Mouse (Mus musculus) testis, adult 2 months (tissue): ENCODE measurements around the gene Mat1a. TPM values are rescaled to one million over a fixed set of nuclear protein-coding genes. Genes with fewer than 3 reads are reported as not detected.
A peak's percentile ranks its signal among the peaks of the same experiment; 100 is the strongest.

Experiments used
- H3K27ac ChIP-seq: fragments of 200-500 bp; 2 replicates; pipeline ENCODE4 v1.5.1; 2012; ENCODE audit warnings: low read depth, low read length; ENCODE audit not compliant: control insufficient read depth, insufficient read depth
- H3K27me3 ChIP-seq: fragments of 200-500 bp; 2 replicates; pipeline ENCODE4 v1.6.1; 2012; ENCODE audit warnings: mild to moderate bottlenecking, low read length, moderate library complexity; ENCODE audit not compliant: control insufficient read depth, insufficient read depth
- H3K36me3 ChIP-seq: fragments of 200-500 bp; 2 replicates; pipeline ENCODE4 v1.6.1; 2012; ENCODE audit warnings: mild to moderate bottlenecking, low read length; ENCODE audit not compliant: control insufficient read depth, insufficient read depth
- H3K4me1 ChIP-seq: fragments of 200-500 bp; 2 replicates; pipeline ENCODE4 v1.6.1; 2012; ENCODE audit warnings: low read length; ENCODE audit not compliant: control insufficient read depth, insufficient read depth
- H3K4me3 ChIP-seq: fragments of 200-500 bp; 2 replicates; pipeline ENCODE4 v1.5.1; 2012; ENCODE audit warnings: low read depth, mild to moderate bottlenecking, low read length, moderate library complexity, mixed read lengths; ENCODE audit not compliant: control insufficient read depth
- CTCF ChIP-seq: fragments of 200-500 bp; IDR thresholded peaks from 2 replicates; pipeline ENCODE4 v1.5.1; 2012; ENCODE audit warnings: low read depth, mild to moderate bottlenecking, inconsistent platforms, low read length, moderate library complexity; ENCODE audit not compliant: control insufficient read depth, insufficient read depth, insufficient replicate concordance
- POLR2A ChIP-seq: fragments of 200-500 bp; IDR thresholded peaks from 2 replicates; pipeline ENCODE4 v1.6.1; 2012; ENCODE audit warnings: low read depth, mild to moderate bottlenecking, inconsistent platforms, low read length, moderate library complexity; ENCODE audit not compliant: control insufficient read depth
- polyA plus RNA-seq: library from polyadenylated mRNA; depleted of rRNA; stranded (reverse); fragments of >200 nt; gene quantifications from 2 replicates; pipeline ENCODE4 v1.2.3, GENCODE M21; 2012; rRNA removed

The Mat1a gene
- polyA plus RNA-seq, result 0.13 and 0.16 TPM in 2 replicates

DNA sequence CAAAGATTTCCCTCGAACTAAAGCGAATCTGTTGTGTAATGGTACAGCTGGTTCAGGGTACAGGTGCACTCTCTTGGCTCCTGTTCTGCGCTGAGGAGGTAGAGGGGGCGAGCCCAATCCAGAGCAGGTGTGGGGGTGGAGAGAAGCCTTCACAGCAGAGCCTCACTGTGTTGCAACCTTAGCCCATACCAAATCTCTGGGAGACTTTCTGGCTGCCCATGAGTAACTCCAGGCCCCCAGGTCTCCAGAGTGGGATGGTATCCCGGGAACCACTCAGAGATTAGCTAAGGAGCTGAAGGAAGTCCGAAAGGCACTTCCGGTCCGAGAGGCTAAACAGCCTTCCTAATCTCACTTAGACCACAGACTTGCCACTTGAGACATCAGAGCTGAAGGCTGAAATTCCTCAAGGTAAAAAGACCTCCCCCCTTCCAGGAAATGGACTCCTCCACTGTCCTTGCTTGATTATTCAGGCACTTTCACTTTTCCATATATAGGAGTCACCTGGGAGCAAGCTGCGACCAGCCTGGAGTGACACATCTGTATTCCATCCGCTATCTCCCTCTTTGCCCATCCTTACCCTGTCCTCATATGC lies at the start of gene Mat1a:
Mat1a (plus strand) TSS at position 183 of the 592 bp plus-strand sequence.
- no peak within 1 kb of the TSS for H3K4me3 ChIP-seq
- H3K27me3 ChIP-seq, result no peaks in the 10 kb centered on the region
- TF ChIP-seq CTCF, result no peak
- no peak for TF ChIP-seq POLR2A
- H3K4me1 ChIP-seq, result peaks cover 2% of the 10 kb centered on the region; the same call in 1 of the 2 replicates
- no peak within 1 kb of the TSS for H3K27ac ChIP-seq
- no peaks in the 10 kb centered on the region for H3K36me3 ChIP-seq

DNA sequence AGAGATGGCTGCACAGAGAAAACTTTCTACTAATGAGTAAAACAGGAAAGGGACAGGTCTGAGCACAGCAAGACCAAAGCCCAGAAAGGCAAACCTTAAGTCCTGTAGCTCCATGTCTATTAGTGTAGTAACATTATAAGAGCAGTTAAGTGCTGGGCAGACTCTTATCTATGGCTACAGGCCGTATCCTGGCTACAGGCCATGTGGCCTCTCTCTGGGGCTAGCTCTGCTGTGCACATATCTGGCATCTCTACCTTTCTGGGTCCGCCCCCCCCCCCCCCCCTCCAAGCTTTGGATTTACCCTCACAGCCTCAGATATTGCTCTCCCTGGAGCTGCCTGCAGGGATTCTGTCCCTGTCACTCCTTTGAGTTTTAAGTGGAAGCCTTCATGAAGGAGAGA lies 39.7 kb upstream of the Mat1a start:
- Histone ChIP-seq H3K27ac (no peak overlapping the region), H3K27me3 (no peaks in the 10 kb centered on the region)
- no peak for TF ChIP-seq POLR2A
- TF ChIP-seq CTCF, result no peak

DNA sequence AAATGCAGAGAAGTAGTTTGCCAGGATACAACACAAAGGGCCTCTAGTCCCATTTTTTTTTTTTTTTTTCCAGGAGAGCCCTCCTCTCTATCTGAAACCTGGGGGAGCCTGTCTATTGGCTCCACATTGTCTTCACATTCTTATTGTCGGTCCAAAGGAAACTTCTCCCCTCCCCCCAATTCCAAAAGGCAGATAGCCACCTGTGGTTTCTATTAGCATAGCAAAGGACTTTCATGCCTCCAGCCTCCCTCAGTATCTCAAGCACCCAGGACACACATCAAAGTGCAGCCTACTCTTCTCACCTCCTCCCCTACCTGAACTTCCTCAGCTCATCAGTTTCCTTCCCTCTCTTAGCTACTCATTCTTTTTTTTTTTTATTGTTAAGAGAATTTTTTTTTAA lies 38.4 kb upstream of the Mat1a start:
- TF ChIP-seq CTCF (no peak), POLR2A (no peak)
- Histone ChIP-seq H3K27me3 (no peaks in the 10 kb centered on the region), H3K4me1 (no peaks in the 10 kb centered on the region), H3K36me3 (no peaks in the 10 kb centered on the region), H3K4me3 (no peak overlapping the region), H3K27ac (no peak overlapping the region)

More for the DNA sequence above, 39.7 kb upstream of the Mat1a start:
- Histone ChIP-seq H3K4me3 (no peak overlapping the region), H3K4me1 (no peaks in the 10 kb centered on the region), H3K36me3 (no peaks in the 10 kb centered on the region)

DNA sequence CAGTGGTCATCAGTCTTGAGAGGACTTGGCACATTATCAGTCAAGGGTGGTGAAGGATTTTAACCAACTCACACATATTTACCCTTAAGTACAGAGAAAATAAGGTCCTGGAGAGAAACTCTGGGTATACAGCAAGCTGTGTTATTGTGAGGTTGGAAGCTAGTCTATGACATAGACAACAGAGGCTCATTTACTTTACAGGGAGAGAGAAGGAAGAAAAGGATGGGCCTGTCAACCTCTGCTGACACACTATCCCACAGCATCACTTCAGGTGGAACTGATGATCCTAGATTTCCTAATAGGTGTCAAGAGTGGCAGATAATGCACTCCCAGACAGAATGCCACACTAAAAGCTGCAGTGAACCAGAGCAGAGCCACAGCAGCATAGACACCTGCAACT lies 35.7 kb upstream of the Mat1a start, which contains the start of gene Dydc2:
Dydc2 (minus strand) TSS at position 101 of the 400 bp plus-strand sequence.
- Histone ChIP-seq H3K4me3 (peak within 1 kb of the TSS; percentile 68), H3K36me3 (no peaks in the 10 kb centered on the region), H3K27ac (no peak within 1 kb of the TSS), H3K27me3 (no peaks in the 10 kb centered on the region), H3K4me1 (peaks cover 6% of the 10 kb centered on the region)
- TF ChIP-seq CTCF (no peak), POLR2A (no peak)

DNA sequence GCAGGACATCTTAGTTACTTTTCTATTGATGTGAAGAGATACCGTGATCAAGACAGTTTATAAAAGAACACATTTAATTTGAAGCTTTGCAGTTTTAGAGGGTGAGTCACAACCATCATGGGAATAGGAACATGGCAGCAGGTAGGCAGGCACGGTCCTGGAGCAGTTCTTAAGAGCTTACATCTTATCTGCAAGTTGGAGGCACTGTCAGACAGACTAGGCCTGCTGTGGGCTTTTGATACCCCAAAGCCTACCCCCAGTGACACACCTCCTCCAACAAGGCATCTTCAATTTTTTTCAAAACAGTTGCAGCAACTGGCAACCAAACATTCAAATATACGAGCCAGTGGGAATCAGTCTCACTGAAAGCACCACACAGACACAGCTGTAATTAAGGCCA lies 34.5 kb upstream of the Mat1a start:
- H3K4me3 ChIP-seq, result no peak overlapping the region
- no peaks in the 10 kb centered on the region for H3K36me3 ChIP-seq
- peaks cover 6% of the 10 kb centered on the region for H3K4me1 ChIP-seq
- no peak overlapping the region for H3K27ac ChIP-seq
- no peaks in the 10 kb centered on the region for H3K27me3 ChIP-seq
- no peak for TF ChIP-seq POLR2A
- no peak for TF ChIP-seq CTCF

DNA sequence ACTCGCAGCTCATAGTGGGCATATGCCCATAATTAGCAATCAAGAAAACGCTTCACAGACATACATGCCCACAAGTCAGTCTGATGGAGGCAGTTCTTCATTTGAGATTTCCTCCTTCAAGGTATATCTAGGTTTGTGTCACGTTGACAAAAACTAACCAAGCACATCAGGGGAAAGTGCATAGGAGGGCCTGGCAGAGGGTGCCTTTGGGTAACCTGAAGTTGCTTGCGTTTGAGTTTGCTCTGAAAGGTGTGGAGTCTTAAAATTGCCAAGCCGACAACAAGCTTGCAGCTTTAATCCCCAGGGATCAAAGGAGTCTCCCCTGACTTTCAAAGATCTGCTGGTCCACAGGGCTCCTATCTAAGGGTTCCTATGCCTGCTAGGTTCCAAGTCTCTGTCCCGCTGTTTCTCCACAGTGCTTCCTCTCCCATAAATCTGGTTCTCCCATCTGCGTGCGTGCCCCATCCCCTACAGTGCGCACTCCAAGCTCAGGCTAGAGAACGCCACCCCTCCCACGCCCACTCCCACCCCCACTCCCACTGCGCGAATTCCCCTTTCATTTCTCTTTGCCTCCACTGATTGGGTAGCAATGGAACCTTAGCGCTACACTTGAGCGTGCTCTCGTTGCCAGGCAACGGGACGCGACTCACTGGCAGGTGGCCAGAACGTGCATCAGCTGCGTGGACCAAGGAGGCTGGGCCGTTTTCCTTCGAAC lies 32.4 kb upstream of the Mat1a start, which contains the start of gene Dydc1:
Dydc1 (plus strand) TSS at position 683 of the 715 bp plus-strand sequence.
- peak within 1 kb of the TSS; percentile 92 for H3K4me3 ChIP-seq
- H3K27me3 ChIP-seq, result no peaks in the 10 kb centered on the region
- peak within 1 kb of the TSS; percentile 71 for H3K27ac ChIP-seq
- H3K36me3 ChIP-seq, result no peaks in the 10 kb centered on the region; the same call in 1 of the 2 replicates
- TF ChIP-seq CTCF, result no peak
- TF ChIP-seq POLR2A, result peak; percentile 97
- peaks cover 6% of the 10 kb centered on the region for H3K4me1 ChIP-seq

DNA sequence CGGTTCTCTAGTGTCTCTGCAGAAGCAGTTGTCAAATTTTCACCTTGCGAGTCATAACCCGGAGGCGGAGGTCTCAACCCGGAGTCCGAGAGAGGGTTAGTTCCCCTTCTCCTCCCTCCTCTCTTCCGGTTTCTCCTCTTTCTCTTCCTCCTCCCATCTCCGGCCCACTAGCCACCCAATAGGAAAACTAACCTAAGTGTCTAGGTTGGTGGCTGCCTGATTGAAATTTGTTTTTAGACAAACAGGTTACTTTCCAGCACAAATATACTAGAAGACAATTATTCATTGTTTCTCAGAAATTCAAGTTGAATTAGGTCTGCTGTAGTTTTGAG lies 31.9 kb upstream of the Mat1a start:
- H3K4me3 ChIP-seq, result peak overlapping the region; percentile 92
- TF ChIP-seq POLR2A (no peak), CTCF (no peak)
- no peaks in the 10 kb centered on the region for H3K27me3 ChIP-seq
- H3K27ac ChIP-seq, result peak overlapping the region; percentile 71
- no peaks in the 10 kb centered on the region; the same call in 1 of the 2 replicates for H3K36me3 ChIP-seq
- peaks cover 6% of the 10 kb centered on the region for H3K4me1 ChIP-seq
